Mouse (Mus musculus) kidney, adult 2 months (tissue): ENCODE measurements around the gene Pdzd7.

ENCODE experiments used
- CTCF ChIP-seq: fragments of 200-500 bp; conservative IDR thresholded peaks from 2 replicates; pipeline ENCODE4 v1.5.1; 2011; ENCODE audit warnings: low read depth, mild to moderate bottlenecking, control low read depth, low read length, moderate library complexity, mixed read lengths; ENCODE audit not compliant: insufficient read depth, insufficient read length
- POLR2A ChIP-seq: fragments of 200-500 bp; IDR thresholded peaks from one replicate; pipeline ENCODE4 v1.6.1; 2011; ENCODE audit warnings: low read depth, low read length, control low read depth

GRCm38 (mm10) chr19:45045651-45046050 is at the start of gene Pdzd7:
- TF ChIP-seq CTCF: no peak
- TF ChIP-seq POLR2A: no peak
